Mouse (Mus musculus): ENCODE data around the gene Ripply2.

Ripply2 gene

DNA sequence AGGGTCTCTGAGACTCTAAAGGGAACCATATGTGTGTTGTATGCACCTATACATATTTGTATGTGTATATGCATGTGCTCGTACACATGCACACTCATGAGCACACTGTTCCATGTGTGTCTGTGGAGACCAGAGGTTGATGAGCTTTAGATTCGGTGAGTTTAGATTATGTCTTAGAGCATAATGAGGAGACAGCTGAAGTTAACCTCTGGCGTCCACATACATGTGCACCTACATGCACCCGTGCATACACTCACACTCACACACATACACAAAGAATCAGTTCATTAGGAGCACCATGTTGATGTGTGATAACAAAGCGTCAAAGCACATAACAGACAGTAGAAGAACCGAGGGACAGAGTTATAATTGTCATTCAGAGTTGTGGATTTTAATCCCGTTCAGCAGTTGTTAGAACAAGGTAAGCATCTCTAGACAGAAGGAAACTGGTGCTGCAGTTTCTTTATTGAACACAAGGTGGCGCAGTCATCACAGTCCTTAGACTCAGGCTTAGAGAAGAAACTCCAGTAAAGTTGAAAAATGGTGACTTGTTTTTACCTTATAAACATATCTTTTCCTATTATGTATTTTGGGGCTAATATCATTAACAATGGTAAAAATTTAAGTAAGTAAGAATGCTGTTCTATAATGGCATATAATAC, 12.2 kb downstream of the Ripply2 start:
- peak; percentile 67 for DNase-seq

DNA sequence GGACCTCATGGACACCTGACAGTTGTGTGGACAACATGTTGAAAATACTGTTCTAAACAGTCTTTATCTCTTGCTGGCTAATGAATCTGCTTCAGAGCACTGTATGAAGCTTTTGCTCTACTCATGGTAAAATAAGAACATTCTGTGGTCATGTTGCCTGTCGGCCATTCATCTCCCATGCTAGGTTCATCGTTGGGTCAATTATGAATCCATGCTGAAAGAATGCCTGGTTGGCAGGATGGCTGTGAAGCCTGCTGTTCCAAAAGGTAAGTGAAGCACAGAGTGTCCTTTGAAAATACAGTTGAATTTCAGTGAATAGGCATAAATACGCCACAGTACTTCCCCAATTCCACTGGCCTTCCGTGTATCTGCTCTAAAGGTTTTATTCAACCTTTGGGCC, 16.9 kb downstream of the Ripply2 start:
- DNase-seq: no peak

DNA sequence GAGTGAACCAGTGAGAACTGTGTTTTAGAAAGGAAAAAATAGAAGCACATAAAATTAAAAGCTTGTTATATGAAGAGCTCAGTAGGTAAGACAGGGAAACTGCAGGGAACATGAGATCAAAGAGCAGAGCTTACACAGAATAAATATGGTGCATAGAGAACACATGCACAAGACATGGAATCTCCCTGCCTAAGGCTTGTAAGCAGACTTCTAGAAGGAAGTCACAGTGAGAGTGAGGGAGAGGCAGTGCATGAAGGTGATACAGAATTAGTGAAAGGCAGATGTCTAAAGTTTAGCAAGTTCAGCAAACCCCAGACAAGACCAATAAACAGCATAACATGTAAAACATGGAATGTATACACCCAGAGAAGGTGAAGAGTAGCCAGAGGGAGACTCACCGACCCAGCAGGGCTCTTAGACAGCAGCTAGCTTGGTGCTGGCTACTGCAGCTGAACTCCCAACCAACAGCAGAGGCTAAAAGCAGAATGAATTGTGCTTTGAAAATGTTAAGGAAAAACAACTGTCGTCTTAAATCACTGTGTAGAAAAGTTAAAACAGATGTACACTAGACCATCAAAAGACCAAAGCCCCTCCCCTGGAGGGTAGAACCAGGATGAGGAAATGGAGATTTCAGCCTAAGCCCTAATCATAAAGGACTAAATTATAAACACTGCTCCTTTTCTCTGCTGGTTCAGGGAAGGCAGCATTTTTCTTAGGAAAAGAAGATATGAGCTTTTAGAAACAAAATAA, 19.7 kb downstream of the Ripply2 start:
- no peak for DNase-seq

DNA sequence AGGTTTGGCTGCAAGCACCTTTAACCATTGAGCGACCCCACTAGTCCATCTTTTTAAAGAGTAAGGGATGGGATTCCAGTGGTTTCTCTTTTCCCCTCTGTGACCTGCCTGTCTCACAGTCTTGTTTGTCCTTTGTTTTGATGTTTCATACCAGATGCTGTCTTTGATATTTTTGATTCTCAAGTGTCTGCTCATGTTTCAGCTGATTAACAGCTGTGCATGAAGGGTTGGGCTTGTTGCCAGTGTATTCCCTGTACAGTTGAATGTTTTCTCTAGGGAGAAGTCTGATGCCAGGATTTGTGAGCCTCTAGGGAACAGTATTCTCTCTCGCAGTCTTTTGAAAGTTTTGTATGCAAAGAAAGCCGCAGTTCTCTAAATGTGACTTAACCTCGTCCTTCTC, 34.1 kb downstream of the Ripply2 start:
- DNase-seq: no peak

DNA sequence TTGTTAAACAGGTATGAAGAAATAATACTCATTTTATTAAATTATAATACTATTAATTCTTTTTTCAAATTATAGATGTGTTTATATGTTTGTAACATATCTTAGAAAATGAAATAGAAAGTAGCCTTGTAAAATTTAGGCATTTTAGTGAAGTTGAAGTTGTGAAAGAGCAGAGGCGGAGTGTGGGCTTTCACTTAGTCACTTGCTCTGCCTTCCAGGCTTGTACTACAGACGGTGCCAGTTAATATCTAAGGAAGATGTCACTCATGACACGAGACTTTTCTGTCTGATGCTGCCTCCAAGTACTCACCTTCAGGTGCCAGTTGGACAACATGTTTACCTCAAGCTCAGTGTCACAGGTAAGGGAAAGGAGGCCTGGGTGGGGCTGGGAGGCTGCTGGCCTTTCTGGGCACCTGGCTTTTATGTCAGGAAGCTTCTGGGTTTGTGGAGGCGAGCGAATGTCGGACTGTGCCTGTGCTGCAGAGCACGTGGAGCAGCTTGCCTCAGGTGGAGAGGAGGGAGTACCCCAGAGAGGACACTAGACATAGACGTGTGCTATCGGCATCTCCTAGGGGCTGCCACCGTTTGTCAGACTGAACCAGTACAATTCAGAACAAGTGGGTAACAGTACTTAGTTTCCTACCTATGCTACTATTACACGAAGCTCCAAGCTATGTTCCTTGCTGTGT, 40.4 kb downstream of the Ripply2 start:
- no peak for DNase-seq

DNA sequence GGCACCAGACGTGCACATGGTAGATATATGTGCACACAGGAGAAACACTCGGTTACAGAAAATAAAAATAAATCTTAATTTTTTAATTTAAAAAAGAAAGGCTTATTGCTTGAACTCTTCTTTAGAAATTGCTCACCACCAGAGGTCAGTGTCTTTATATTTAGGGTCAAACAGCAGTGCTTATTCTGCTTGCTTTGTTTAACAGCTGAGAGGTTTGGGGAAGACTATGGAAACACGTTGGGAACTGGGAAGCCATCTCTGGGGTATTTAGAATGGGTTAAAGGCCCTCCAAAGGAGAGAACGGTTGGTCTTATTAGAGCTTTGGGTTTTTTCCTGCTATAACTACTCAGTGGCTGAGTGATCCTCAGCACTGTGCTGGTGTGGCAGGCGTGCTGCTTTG, 47.0 kb downstream of the Ripply2 start:
- DNase-seq: no peak

DNA sequence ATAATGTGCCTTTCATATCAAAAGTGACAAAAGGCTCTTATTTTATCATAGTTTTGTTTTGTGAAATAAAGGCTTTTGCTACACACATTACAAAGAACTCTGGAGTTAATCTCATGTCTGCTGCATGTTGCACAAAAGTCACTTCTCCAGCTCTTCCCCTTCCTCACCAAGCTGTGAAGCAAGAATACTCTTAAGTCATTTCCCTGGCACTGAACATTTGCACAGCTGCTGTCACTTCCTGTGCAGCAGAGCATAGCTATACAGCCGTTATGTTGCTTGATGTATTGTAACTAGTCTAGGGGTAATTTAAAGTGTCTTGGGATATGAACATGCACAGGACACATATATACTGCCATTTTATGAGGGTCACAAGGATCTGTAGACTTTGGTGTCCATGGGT, 52.8 kb downstream of the Ripply2 start:
- DNase-seq: no peak
